Mouse (Mus musculus): ENCODE measurements around the gene Nt5m.
"Not testable (repeated sequence)": the region's sequence is repeated elsewhere in the genome, so short reads cannot be mapped to it uniquely, and the experiment has no call there.

Gene Nt5m

DNA sequence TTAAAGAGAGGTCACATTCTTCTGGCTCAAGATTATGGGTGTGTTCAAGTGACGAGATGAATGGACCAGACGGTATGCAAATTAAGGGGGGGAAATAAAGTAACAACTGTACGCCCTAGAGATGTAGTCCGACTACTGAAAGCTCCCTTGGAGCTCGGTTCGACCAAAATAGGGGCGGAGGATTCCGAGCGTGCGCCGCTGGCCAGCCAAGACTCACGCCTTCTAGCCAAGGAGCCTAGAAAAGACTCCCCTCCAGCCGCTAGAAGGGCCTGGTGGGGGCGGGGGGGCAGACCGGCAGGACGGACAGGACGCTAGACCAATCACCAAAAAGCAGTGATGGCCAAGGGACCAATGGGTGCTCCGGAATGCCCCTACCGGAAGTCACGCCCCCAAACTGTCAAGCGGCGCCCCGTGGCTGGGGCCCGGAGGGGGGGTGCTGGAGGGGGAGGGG is at the start of gene Nt5m:
Gene Nt5m, plus strand, starts transcription at position 440 of the 451 bp plus-strand sequence.
- in situ Hi-C loops (cut with MboI, MseI): no loop called here

DNA sequence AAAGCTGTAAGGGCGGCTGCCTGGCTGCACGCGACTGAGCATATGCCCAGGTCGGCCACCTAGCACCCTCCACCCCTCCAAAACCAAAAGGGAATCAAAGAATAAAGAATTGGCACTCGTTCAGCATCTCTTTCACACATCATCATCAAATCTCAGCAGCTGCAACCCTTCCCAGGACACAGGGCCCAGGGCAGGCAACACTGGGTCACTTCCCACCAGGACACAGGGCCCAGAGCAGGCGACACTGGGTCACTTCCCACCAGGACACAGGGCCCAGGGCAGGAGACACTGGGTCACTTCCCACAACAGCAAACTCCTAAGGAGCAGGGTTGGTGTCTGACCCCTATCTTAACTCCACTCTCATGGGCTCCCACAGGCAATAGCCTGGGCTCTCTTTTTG is 45.9 kb upstream of the Nt5m start:
- in situ Hi-C loops (cut with MboI, MseI): no loop called here

DNA sequence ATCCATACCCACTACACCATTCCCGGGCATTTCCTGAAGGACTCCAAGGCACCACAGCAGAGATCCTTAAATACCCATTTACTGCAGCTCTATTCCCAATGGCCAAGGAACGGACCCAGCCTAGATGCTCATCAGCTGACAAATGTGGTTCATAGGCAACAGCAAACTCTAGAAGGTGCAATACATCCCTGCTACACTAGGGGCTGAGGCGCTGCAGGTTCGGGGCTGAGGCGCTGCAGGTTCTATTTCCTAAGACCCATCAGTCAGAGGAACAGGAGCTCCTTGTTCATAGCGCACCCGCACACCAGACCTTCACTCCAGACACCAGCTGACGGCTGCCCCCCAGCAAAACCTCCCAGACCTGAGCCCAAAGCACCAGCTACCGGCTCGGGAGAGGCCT is 38.8 kb upstream of the Nt5m start:
- in situ Hi-C loops (cut with MboI, MseI): no loop called here

DNA sequence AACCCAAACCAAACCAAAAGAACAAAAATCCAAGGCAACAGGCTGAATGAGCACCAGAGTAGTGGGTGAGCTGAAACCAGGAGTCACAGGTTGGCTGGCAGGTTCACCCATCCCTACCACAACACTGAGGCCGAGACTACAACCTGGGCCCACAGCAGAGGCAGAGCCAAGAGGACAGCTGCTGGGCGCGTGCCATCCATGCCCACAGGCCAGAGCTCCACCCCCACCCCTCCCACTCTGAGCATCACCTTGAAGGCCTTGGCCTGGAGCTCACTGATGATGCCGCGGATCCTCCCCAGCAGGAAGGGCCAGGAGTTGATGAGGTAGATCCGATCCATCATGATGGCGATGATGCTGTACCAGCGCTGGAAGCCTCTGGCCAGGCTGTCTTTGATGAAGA is 37.4 kb upstream of the Nt5m start:
- in situ Hi-C loops (cut with MboI, MseI): no loop called here

DNA sequence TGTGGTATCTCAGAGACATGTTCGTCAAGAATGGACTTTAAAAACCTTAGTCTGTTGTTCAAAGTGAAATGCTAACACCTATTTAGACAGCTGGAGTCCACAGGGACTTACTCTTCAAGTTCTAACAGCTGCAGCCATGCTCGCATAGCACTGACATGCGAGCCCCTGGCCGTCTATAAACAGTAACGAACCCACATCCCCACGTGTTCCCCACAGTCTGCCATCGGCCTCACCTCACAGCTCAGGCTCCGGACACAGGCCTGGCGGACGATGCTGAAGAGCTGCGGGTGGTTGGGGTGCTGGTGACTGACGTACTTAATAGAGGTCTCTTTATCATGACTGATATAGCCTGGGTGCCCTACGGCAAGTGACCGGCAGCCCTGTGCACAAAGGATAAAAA is 35.7 kb upstream of the Nt5m start:
- in situ Hi-C loops (cut with MboI, MseI): no loop called here

DNA sequence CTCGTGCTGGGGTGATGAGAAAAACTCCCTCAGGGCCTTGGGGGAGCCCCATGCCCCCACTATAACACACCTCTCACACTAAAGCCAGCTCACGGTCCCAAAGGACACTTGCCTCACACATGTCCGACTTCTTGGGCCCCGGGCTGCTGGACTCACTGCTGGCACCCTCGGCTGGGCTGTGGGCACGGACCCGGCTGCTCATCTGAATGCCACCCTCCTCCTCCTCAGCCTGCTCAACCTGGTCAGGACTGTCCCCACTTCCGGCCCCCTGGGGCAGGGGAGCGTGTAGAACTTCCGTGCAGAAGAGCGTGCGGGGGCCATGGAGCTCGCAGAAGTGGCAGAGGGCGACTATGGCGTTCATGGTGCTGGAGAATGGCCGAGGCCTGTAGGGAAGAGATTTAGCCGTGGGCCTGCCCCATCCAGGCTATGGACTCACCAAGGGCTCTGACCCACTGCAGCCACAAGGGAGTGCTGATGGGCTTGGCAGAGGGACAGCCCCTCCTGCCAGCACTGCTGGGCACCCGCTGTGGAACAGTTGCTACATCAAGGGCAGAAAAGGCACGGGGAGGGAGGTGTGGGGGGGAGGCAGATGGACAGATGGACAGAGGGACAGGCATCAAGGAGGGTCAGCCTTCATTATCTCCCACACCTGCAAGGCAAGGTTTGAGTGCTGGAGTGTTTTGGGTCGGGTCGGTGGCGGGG is 34.7 kb upstream of the Nt5m start:
- in situ Hi-C loops (cut with MboI, MseI): no loop called here

DNA sequence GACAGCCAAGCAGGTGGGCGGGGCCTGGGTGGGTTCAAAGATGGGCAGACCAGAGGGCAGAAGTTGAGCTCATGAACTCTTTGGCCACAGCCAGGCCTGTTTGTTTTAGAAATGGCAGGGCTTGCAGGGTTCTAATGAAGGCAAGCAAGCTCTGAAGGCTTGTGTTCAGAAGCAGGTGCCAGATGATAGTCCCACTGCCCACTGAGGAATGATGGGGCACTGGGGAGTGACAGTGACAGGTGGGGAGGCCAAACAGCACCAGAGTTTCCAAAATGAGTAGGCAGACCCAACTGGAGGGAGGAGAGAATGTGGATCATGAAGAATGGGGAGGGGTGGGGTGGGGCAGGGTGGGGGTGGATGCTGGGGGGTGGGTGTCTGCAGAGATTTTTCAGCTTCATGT is 34.0 kb upstream of the Nt5m start:
- in situ Hi-C loops (cut with MboI, MseI): no loop called here

DNA sequence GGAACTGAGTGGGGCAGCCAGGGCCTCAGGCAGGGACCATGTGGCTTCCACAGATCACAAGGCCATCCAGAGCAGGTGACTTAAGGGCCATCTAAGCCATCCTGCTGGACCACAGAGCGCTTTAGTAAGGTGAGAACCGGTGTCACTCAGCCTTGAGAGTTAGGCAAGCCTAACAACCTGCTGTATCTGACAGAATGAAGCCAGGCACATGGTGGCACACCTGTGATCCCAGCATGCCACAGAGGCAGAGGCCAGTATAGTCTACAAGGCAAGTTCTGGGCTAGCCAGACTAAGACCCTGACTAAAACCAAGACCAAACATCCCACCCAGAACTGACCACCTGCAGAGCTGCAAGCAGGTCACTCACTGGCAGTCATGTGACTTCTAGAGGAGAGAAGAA is 33.6 kb upstream of the Nt5m start:
- in situ Hi-C loops (cut with MboI, MseI): no loop called here

DNA sequence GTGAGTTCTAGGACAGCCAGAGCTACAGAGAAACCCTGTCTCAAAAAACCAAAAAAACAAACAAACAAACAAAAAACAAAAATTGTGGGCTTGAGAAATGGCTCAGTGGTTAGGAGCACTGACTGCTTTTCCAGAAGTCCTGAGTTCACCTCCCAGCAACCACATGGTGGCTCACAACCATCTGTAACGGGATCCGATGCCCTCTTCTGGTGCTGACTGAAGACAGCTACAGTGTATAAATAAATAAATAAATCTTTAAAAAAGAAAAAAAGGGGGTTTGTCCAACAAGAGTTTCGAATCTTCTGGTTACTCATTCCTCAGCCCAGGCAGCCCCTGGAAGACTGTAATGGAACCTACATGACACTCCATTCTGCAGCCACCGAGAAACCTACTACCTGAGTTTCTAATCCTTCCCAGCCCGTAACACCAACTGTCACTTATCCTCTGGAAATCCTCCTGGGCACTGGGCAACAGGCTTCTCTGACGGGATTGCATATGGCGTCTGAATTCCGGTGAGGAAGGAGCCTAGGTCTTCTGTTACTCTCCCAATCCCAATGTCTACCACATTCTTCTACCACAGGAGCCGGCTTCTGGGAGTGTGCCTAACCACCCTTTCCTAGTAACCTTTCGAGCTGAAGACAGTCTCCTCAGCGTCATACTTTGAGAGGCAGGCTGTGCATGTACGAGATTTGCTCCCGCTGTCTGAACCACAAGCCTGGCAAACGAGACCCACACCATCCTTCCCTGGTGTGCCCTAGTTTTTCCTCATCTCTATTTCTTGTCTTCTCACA is 30.9 kb upstream of the Nt5m start:
- in situ Hi-C loops (cut with MboI, MseI): no loop called here

DNA sequence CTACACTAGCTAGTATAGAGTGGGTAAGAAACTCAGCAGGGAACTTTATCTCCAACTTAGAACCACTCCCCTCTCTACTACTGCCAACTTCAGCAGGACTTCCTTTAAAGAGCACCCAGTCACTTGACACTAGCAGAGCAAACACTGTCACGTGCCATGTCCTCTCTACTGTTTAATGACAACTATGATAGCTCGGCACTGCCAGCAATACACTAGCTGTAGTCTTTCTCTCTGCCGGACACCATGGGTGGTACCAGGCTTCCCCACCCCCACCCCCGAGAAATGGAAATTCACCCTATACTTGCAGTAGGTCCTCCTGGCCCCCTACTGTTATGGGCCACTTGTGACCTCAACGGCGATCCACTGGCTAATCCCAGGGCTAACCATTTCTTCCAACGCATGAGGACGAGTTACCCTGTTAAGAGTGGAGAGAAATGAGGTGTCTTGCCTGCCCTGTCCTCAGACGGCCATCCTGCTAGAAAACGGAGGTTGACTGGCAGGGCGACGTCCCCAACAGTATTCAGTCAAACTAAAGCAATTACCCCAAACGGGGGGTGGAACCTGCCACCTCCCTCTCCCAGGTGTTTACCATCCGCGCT is 30.1 kb upstream of the Nt5m start:
- in situ Hi-C loops (cut with MboI, MseI): no loop called here

DNA sequence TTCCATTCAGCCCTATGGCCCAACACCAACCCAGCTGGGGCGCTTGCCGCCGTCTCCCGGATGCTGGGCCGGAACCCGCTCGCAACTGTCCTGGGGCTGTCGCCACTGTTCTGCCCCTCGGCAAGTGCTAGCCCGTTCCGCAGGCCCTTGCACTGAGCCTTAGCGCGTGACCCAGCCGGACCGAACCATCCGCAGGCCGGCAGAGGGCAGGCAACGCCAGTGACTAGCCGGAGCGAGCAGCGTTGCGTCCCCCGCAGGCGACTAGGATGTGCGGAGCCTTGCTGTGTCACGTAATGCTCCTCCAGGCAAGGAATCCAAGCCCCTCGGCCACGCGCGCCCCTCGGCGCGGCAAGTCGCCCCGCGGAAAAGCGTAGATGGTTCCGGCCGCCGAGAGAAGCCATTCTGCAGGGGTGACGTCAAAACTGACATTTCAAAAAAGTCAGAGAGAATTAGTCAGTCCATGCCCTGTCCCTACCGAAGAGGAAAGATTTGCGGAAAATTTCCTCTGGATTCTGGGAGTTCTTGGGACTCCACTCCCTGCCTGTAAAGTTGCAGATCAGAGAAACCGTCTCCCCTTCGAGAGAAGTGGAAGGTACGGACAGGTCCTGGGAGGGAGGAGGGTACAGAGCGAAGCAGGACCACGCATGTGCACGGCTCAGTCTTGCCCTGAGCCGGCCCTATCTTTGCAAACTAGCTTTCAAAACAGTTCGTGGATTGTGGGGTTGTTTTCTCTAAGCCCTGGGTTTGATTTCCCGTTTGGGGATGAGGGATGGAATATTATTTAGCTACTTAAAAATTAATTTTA is 29.4 kb upstream of the Nt5m start, which contains the start of gene Flcn:
Gene Flcn, minus strand, starts transcription at position 347 of the 805 bp plus-strand sequence.
- in situ Hi-C loops (cut with MboI, MseI): no loop called here

DNA sequence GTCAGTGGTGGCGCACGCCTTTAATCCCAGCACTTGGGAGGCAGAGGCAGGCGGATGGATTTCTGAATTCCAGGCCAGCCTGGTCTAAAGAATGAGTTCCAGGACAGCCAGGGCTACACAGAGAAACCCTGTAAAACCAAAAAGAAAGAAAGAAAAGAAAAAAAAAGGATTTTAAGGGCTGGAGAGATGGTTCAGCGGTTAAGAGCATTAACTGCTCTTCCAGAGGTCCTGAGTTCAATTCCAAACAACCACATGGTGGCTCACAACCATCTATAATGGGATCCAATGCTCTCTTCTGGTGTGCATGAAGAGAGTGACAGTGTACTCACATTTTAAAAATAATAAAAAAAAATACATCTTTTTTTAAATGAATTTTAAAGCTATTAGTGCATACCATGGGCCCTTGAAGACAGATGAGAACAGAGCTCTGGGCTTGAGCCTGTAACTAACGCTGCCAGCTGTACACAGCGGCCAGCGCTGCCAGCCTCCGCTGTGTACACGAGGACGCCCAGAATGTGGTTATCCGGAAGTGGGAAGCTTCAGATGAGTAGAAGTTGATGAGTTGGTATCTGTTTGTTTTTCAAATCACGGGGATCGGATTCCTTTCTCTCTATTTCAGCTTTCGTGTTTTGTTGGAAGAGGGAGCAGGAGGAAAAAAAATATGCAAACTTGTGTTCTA is 28.6 kb upstream of the Nt5m start:
- in situ Hi-C loops (cut with MboI, MseI): no loop called here

DNA sequence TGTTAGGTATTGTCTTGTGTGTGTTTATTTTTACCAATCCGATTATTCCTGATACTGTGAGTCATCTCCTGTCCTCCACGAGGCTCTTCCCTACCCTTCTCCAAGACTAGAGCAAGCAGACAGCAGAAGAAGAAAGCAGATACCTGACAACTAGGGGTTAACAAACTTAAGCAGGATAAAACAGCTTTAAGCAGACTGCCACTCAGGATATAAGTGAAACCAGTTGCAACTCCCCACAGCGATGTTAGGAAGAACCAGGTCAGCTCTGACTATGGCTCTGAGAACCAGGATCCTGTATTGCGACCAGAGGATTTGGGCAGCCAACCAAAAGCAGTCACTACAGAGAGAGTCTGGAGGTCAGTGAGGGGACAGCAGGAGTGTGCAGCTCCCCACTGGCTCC is 28.0 kb upstream of the Nt5m start:
- in situ Hi-C loops (cut with MboI, MseI): no loop called here

DNA sequence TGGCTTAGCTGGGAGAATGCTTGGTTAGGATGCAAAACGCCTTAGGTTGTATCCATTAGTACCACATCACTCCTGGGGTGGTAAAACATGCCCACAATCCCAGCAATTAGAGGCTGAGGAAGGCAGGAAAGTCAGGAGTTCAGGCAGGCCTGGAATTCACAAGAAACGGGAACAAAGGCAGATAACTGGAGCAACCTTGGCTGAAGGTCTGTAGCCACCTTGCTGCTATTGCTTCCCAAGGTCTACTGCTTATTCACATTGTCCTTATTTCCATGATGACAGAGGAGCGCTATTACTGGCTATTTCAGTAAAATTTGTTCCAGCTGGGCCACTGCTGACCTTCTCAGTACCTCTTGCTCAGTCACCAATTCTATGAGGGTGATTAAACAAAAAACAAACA is 26.0 kb upstream of the Nt5m start:
- in situ Hi-C loops (cut with MboI, MseI): no loop called here

DNA sequence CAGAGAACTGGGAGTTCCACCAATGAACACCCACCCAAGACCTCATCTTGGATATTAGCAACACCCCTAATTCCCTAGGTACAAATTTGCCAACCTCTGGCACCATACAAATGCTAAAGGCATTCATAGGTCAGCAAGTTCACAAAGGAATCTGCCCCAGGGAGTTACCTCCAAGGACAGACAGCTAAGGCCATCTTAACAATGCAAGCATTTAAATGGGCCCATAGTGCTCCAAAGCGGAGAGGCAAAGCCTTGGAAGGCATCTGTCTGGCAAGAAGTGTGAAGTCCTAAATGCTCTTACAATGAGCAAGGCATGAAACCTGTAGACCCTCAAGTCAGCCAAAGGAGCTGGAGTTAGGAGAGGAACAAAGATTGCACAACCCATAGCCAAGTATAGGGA is 24.9 kb upstream of the Nt5m start:
- in situ Hi-C loops (cut with MboI, MseI): no loop called here

DNA sequence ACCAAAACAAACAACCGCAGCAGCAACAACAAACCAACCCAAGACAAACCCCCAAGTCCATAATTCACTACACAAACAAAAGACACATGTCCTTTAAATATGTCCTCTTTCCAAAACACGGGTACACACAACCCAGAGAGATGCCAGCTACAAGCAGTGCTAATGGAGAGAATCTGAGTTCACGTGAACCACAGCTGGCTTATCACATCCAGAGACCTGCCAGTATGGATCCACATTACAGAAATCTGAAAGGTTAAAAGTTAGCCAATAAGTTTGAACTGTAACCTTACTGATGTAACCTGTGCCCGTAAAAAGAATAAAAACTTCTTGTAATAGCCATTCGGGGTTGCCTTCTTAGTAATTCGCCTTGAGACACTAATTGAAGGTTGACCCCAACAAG is 24.3 kb upstream of the Nt5m start:
- in situ Hi-C loops (cut with MboI, MseI): no loop called here

DNA sequence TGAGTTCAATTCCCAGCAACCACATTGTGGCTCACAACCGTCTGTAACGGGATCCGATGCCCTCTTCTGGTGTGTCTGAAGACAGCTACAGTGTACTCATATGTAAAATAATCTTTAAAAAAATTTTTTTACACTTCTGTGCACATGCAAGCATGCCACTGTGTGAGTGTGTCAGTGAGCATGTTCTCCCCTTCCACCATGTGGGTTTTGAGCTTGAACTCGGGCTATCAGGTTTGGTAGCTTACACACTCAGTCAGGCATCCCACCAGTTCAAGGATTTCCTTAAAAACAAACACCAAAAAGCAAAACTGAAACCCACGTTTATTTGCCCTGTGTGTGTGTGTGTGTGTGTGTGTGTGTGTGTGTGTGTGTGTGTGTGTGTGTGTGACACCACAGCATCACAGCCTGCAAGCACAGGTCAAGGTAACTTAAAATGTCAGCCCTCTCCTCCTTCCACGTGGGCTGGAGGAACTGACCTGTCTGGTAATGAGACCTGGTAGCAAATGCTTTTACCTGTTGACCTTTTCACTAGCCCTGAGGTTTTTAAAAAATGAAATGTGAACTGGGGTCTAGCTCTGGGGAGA is 23.7 kb upstream of the Nt5m start:
- in situ Hi-C loops (cut with MboI, MseI): no loop called here

DNA sequence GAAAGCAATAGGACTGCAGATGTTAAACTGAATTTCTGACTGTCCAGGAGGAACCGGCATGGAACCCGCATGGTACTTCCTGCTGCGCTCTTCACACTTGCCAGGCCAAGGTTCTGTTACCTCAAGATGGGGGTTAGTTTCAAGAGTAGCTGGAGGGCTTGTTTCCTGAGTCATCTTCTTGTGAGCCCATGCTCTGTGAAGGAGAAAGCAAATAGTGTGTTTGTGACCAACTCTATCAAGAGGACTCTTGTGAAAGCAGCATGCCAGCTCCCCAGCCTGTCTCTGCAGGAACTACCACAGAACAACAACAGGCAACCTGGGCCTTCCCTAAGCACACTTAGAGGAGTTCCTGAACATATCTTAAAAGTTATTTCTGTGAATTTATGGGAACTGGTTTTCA is 21.3 kb upstream of the Nt5m start:
- in situ Hi-C loops (cut with MboI, MseI): no loop called here

DNA sequence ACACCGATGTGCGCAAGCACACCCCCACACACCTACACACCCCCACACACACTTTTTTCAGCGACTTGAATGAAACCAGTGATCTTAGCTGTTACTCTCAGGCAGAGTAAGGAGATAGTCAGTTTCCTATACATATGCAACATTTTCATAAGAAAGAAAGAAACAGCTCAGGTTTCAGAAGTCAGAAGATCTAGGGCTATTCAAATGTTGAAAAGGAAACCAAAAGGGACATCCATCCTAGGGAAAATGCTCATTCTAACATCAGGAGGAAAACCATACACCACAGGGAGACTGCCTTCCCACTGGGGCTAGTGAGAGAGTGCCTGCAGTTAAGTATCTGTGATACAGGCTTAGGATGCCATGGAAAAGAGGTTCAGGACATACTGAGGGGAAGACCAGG is 17.6 kb upstream of the Nt5m start:
- in situ Hi-C loops (cut with MboI, MseI): no loop called here

DNA sequence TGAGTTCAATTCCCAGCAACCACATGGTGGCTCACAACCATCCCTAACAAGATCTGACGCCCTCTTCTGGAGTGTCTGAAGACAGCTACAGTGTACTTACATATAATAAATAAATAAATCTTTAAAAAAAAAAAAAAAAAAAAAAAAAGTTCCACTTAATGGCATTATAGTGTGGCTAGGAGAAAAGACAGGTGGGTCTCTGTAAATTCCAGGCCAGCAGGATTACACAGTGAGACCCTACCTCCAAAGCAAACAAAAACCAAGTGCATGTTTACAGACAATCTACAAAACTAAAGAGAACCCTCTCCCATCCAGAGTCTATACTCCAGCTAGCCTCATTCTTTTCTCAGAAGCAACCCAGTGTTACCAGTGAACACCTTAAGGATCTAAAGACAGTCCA is 1.5 kb upstream of the Nt5m start:
- in situ Hi-C loops (cut with MboI, MseI): not testable (repeated sequence)

DNA sequence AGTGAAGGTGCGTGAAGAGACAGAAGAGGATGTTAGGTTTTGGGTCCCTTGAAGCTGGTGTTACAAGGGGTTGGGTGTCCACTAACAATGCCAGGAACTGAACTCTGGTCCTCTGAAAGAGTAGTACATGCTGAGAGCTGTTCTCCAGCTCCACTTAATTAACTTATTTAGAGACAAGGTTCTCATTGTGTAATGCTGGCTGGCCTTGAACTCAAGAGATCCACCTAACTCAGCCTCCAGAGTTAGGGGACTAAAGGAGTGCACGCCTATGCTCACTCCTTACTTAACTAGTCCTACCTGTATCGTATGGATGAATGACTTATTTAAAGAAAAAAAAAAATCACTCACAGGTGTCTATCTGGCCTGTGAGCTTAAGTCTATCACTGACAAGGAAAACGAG is 821 bp upstream of the Nt5m start:
- in situ Hi-C loops (cut with MboI, MseI): no loop called here
